Mouse (Mus musculus): ENCODE data around the gene Arid1b. TPM values are rescaled to one million over a fixed set of nuclear protein-coding genes. Genes with fewer than 3 reads are reported as not detected.

The Arid1b gene
- total RNA-seq, 2 experiments from 2014 or later = 20.6 to 42.0 TPM

- ATAC-seq (replicated peaks; ENCODE audit: poor library complexity) = no peak
Observed at GRCm38 (mm10) chr17:5228616-5229250, 234.6 kb downstream of the Arid1b start.

- no peak for ATAC-seq (replicated peaks; ENCODE audit: poor library complexity)
Observed at GRCm38 (mm10) chr17:5230063-5230462, 235.9 kb downstream of the Arid1b start.

GRCm38 (mm10) chr17:5232180-5232579 lies 238.0 kb downstream of the Arid1b start:
- no peak for ATAC-seq (replicated peaks; ENCODE audit: poor library complexity)

- no peak for ATAC-seq (replicated peaks; ENCODE audit: poor library complexity)
Observed at GRCm38 (mm10) chr17:5233991-5234390, 239.9 kb downstream of the Arid1b start.

GRCm38 (mm10) chr17:5235057-5235456 lies 240.9 kb downstream of the Arid1b start:
- ATAC-seq (replicated peaks; ENCODE audit: poor library complexity) = no peak

- ATAC-seq (replicated peaks; ENCODE audit: poor library complexity) = no peak
Observed at GRCm38 (mm10) chr17:5237765-5238164, 243.6 kb downstream of the Arid1b start.

- ATAC-seq (replicated peaks; ENCODE audit: poor library complexity) = peak; percentile 79
Observed at GRCm38 (mm10) chr17:5238387-5239245, 244.5 kb downstream of the Arid1b start.

GRCm38 (mm10) chr17:5244526-5244925 lies 250.4 kb downstream of the Arid1b start:
- no peak for ATAC-seq (replicated peaks; ENCODE audit: poor library complexity)

- no peak for ATAC-seq (replicated peaks; ENCODE audit: poor library complexity)
Observed at GRCm38 (mm10) chr17:5246688-5247087, 252.6 kb downstream of the Arid1b start.

- ATAC-seq (replicated peaks; ENCODE audit: poor library complexity) = no peak
Observed at GRCm38 (mm10) chr17:5247247-5247646, 253.1 kb downstream of the Arid1b start.

GRCm38 (mm10) chr17:5247737-5248136 lies 253.6 kb downstream of the Arid1b start:
- no peak for ATAC-seq (replicated peaks; ENCODE audit: poor library complexity)

- ATAC-seq (replicated peaks; ENCODE audit: poor library complexity) = peak; percentile 64
Observed at GRCm38 (mm10) chr17:5248957-5249656, 255.0 kb downstream of the Arid1b start.

GRCm38 (mm10) chr17:5249681-5250180 lies 255.6 kb downstream of the Arid1b start:
- peak; percentile 18; the same call in 1 of the 2 replicates for ATAC-seq (replicated peaks; ENCODE audit: poor library complexity)

- peak; percentile 49; the same call in 1 of the 2 replicates for ATAC-seq (replicated peaks; ENCODE audit: poor library complexity)
Observed at GRCm38 (mm10) chr17:5252436-5252835, 258.3 kb downstream of the Arid1b start.

GRCm38 (mm10) chr17:5254717-5255617 lies 260.8 kb downstream of the Arid1b start:
- no peak for ATAC-seq (replicated peaks; ENCODE audit: poor library complexity)

- ATAC-seq (replicated peaks; ENCODE audit: poor library complexity) = peak; percentile 68
Observed at GRCm38 (mm10) chr17:5255618-5255933, 261.4 kb downstream of the Arid1b start.

- ATAC-seq (replicated peaks; ENCODE audit: poor library complexity) = no peak
Observed at GRCm38 (mm10) chr17:5258978-5259377, 264.8 kb downstream of the Arid1b start.

- ATAC-seq (replicated peaks; ENCODE audit: poor library complexity) = no peak; the same call in 1 of the 2 replicates
Observed at GRCm38 (mm10) chr17:5261131-5261651, 267.1 kb downstream of the Arid1b start.

- peak; percentile 15; the same call in 1 of the 2 replicates for ATAC-seq (replicated peaks; ENCODE audit: poor library complexity)
Observed at GRCm38 (mm10) chr17:5261874-5262605, 267.9 kb downstream of the Arid1b start.

Measured in megakaryocyte progenitor cell, adult 5-6 weeks (primary cell).